Mouse (Mus musculus): ENCODE data around the gene Hadhb. TPM values are rescaled to one million over a fixed set of nuclear protein-coding genes. Genes with fewer than 3 reads are reported as not detected.
A peak's percentile ranks its signal among the peaks of the same experiment; 100 is the strongest.

The Hadhb gene
- polyA plus RNA-seq, 1 experiment from 2014 or later: 145 TPM

DNA sequence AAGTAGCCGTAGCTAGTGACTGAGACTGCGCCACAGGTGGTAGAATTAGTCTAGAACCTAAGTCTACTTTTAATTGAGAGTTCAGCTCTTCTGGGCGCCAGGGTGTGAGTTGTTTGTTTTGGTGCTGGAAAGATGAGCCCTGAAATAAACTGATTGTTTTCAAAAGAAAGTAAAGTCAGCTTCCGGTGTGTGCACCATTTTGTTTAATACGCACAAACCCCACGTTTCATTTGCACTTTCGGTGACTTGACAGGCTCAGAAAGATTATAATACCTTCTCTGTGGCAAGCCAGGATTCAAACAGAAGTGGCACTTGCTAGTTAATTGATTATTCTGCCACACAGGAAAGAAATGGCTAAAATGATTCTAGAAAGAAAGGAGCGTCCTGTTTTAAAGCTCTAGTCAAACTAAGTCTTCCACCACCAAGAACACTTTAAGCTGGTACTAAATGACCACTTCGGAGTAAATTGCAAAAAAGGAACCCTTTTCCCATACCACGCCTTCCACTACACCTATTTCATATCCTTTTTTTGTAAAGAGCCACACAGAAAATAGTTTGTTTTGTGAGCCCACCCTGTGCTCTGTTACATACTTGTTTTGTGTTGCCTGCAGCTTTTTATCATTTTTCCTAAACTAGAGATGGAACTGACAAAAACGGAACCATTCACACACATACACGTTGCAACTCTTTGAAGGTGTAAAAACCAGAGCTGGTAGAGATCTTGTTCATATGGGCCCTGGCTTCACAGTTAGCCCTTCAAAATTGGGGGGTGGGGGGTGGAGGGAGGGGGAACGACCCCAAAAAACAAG is 977 bp downstream of the Hadhb start:
- Histone ChIP-seq H3K9ac (ENCODE audit: low read depth, low read length) (peak overlapping the region; percentile 73), H3K4me3 (ENCODE audit: low read depth, low read length) (peak overlapping the region; percentile 75), H3K4me1 (replicated peaks; ENCODE audit: control insufficient read depth, insufficient read depth, low read length) (peaks cover 6% of the 10 kb centered on the region; the same call in 1 of the 2 replicates), H3K27ac (ENCODE audit: low read depth, low read length) (peak overlapping the region; percentile 78), H3K4me2 (peak overlapping the region; percentile 85), H3K27me3 (replicated peaks; ENCODE audit: control insufficient read depth, insufficient read depth, low read length) (no peaks in the 10 kb centered on the region), H3K9me3 (ENCODE audit: control insufficient read depth, low read length) (no peaks in the 10 kb centered on the region), H3K36me3 (ENCODE audit: control insufficient read depth, insufficient read depth, low read length) (0 out of 2 replicates have a peak, but pooled peaks cover 2% of the 10 kb centered on the region)
- ATAC-seq (replicated peaks; ENCODE audit: low FRiP score): no peak
- WGBS: 27% methylated on average over 13 of the region's 13 CpGs
- no peak for DNase-seq (ENCODE audit: low spot score)

DNA sequence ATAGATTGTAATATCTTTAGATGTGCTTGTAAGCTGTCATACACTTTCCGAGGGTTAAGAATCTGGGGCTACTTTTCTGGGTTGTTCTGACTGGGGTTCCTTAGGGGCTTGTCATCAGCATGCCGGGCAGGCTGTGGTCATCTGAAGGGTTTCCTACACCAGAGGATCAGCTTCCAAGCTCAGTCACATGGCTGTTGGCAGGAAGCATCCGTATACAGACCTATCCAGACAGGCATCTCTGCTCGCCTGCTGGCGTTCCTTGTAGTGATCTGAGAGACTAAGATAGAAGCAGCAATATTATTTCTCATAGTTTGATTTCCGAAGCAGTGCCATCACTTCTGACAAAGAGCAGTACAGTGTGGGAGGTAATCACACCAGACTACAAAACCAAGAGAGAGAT is 4.6 kb downstream of the Hadhb start:
- WGBS: 79% methylated on average over 6 of the region's 6 CpGs
- no peak for ATAC-seq (replicated peaks; ENCODE audit: low FRiP score)
- Histone ChIP-seq H3K36me3 (ENCODE audit: control insufficient read depth, insufficient read depth, low read length) (0 out of 2 replicates have a peak, but pooled peaks cover 2% of the 10 kb centered on the region), H3K27me3 (replicated peaks; ENCODE audit: control insufficient read depth, insufficient read depth, low read length) (no peaks in the 10 kb centered on the region), H3K9ac (ENCODE audit: low read depth, low read length) (no peak overlapping the region), H3K27ac (ENCODE audit: low read depth, low read length) (no peak overlapping the region), H3K4me3 (ENCODE audit: low read depth, low read length) (no peak overlapping the region), H3K4me2 (no peak overlapping the region), H3K4me1 (replicated peaks; ENCODE audit: control insufficient read depth, insufficient read depth, low read length) (peaks cover 4% of the 10 kb centered on the region; the same call in 1 of the 2 replicates), H3K9me3 (ENCODE audit: control insufficient read depth, low read length) (no peaks in the 10 kb centered on the region)
- no peak for DNase-seq (ENCODE audit: low spot score)

DNA sequence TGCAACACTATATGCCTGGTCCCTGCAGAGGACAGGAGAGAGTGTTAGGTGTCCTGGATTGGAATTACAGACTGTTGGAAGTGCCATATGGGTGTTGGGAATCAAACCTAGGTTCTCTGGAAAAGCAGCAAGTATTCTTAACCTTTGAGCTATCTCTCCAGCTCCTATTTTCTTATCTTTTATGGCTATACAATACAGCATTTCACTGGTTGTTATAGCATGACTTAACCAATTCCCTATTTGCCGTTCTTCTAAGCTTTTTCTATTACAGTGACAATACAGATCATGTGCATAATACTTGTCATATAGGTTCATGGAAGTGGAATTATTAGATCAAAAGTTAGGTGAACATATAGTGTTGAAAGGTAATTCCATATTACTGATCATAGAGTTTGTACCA is 6.8 kb downstream of the Hadhb start:
- no peak for ATAC-seq (replicated peaks; ENCODE audit: low FRiP score)
- H3K4me3 ChIP-seq (ENCODE audit: low read depth, low read length): no peak overlapping the region

DNA sequence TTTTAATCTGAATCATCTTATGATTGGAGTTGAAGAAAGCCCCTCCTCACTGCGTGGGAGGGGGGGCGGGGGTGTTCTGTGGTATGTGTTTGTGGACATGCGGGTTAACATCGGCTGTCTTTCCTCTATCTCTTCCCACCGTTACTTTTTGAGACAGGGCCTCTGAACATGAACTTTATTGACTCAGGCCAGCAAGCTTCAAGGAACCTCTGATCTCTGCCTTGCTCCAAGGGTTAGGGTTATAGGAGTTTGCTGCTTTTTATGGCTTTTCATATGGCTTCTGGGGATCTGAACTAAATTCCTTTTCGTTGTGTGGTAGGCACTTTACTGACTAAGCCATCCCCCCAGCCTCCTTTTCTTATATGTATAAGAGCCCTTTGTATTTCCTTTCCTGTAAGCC is 7.3 kb downstream of the Hadhb start:
- 75% methylated on average over 6 of the region's 6 CpGs for WGBS
- ATAC-seq (replicated peaks; ENCODE audit: low FRiP score) (no peak), DNase-seq (ENCODE audit: low spot score) (no peak)
- Histone ChIP-seq H3K27me3 (replicated peaks; ENCODE audit: control insufficient read depth, insufficient read depth, low read length) (no peaks in the 10 kb centered on the region), H3K4me1 (replicated peaks; ENCODE audit: control insufficient read depth, insufficient read depth, low read length) (no peaks in the 10 kb centered on the region), H3K9ac (ENCODE audit: low read depth, low read length) (no peak overlapping the region), H3K9me3 (ENCODE audit: control insufficient read depth, low read length) (no peaks in the 10 kb centered on the region), H3K4me3 (ENCODE audit: low read depth, low read length) (no peak overlapping the region), H3K4me2 (no peak overlapping the region), H3K27ac (ENCODE audit: low read depth, low read length) (no peak overlapping the region), H3K36me3 (ENCODE audit: control insufficient read depth, insufficient read depth, low read length) (0 out of 2 replicates have a peak, but pooled peaks cover 2% of the 10 kb centered on the region)

More for the DNA sequence above, 6.8 kb downstream of the Hadhb start:
- H3K36me3 ChIP-seq (ENCODE audit: control insufficient read depth, insufficient read depth, low read length): 0 out of 2 replicates have a peak, but pooled peaks cover 2% of the 10 kb centered on the region
- H3K4me2 ChIP-seq: no peak overlapping the region
- no peaks in the 10 kb centered on the region for H3K27me3 ChIP-seq (replicated peaks; ENCODE audit: control insufficient read depth, insufficient read depth, low read length)
- no peak overlapping the region for H3K9ac ChIP-seq (ENCODE audit: low read depth, low read length)
- no peak overlapping the region for H3K27ac ChIP-seq (ENCODE audit: low read depth, low read length)
- H3K9me3 ChIP-seq (ENCODE audit: control insufficient read depth, low read length): no peaks in the 10 kb centered on the region
- no peaks in the 10 kb centered on the region for H3K4me1 ChIP-seq (replicated peaks; ENCODE audit: control insufficient read depth, insufficient read depth, low read length)
- DNase-seq (ENCODE audit: low spot score): no peak
- WGBS: 93% methylated on average over 1 of the region's 1 CpGs

DNA sequence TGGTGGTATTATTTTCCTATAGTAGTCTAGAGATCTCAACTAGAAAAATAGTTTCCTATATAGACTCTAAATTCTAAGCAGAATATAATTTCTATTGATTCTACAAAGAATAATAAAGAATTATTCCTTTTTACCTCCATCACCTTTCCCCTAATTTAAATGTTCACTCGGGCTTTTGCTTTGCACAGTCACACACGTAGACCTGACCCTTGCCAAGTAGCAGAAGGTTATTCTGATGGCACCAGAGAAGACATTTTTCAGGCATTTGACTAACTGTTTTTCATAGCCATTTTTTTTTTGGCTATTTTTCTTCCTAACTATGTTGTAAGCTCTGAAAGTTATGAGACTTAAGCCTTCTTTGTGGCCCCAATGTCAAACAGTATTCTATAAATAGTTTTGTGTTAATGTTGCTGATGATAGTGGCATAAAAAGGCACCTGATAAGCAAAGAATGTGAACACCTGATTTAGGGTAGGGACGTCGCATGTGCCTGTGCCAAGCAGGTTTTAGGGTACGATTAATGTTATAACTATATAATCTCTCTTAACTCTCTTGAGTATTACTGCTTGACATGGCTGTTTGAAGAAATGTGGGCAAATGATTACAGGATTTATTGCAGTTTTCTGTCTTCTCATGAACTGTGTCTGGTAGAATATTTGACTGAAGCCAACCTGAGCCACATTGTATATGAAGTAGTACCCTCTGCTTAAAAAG is 10.3 kb downstream of the Hadhb start:
- Histone ChIP-seq H3K4me3 (ENCODE audit: low read depth, low read length) (no peak overlapping the region), H3K4me1 (replicated peaks; ENCODE audit: control insufficient read depth, insufficient read depth, low read length) (no peaks in the 10 kb centered on the region), H3K36me3 (ENCODE audit: control insufficient read depth, insufficient read depth, low read length) (0 out of 2 replicates have a peak, but pooled peaks cover under 1% of the 10 kb centered on the region), H3K9ac (ENCODE audit: low read depth, low read length) (no peak overlapping the region), H3K9me3 (ENCODE audit: control insufficient read depth, low read length) (no peaks in the 10 kb centered on the region), H3K27ac (ENCODE audit: low read depth, low read length) (no peak overlapping the region), H3K4me2 (no peak overlapping the region), H3K27me3 (replicated peaks; ENCODE audit: control insufficient read depth, insufficient read depth, low read length) (no peaks in the 10 kb centered on the region)
- DNase-seq (ENCODE audit: low spot score) (no peak), ATAC-seq (replicated peaks; ENCODE audit: low FRiP score) (no peak)
- WGBS: 86% methylated on average over 5 of the region's 5 CpGs

DNA sequence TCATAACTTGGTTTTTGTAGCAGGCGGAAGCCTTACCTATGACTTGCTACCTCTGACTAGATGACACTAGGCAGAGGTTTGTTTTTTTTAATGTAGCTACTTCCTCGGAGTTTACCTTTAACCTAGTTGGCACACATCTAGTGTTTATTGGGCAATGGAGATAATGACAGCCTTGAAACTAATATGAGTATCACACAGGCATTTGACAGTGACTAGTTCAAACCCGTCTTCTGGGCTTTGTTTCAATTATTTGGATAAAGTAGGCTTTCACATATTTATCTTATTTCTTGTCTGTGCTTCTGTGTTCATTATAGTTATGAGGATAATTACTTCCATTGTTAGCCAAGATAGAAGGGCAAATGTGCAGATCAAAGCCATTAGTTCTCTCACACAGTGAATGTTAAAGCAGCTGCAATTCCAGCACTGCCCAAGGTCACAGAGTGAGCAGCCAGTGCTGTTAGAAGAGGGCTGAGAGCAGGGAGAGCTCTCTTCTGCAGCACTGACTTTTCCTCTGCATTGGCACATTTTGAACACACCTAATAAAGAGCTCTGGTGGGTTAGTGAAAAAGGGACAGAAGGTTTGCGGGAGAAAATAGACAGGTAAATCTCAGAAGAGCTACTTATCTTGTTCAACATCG is 15.4 kb downstream of the Hadhb start:
- ATAC-seq (replicated peaks; ENCODE audit: low FRiP score): no peak
- Histone ChIP-seq H3K9me3 (ENCODE audit: control insufficient read depth, low read length) (no peaks in the 10 kb centered on the region), H3K4me2 (no peak overlapping the region), H3K4me1 (replicated peaks; ENCODE audit: control insufficient read depth, insufficient read depth, low read length) (no peaks in the 10 kb centered on the region), H3K4me3 (ENCODE audit: low read depth, low read length) (no peak overlapping the region), H3K27me3 (replicated peaks; ENCODE audit: control insufficient read depth, insufficient read depth, low read length) (no peaks in the 10 kb centered on the region), H3K27ac (ENCODE audit: low read depth, low read length) (no peak overlapping the region), H3K9ac (ENCODE audit: low read depth, low read length) (no peak overlapping the region), H3K36me3 (ENCODE audit: control insufficient read depth, insufficient read depth, low read length) (peaks cover 5% of the 10 kb centered on the region; the same call in 1 of the 2 replicates)
- 82% methylated on average over 5 of the region's 5 CpGs for WGBS
- DNase-seq (ENCODE audit: low spot score): no peak

DNA sequence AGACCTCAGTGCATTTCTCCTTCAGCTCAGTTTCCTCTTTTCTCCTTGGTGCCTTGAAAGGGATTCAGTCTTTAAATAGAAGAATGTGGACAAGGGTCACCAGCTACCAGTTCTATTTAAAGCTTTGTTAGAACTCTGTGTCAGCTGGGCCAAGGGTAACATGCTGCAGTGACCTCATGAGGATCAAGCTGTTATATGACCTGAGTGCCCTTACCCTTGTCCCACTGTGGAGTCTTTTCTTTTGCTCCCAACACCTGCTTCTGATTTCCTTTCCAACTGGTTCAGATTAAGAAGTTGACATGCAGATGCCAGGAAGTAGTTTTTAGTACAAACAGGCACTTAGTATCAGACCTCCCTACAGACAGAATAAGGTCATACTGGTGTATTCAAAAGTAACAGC is 17.1 kb downstream of the Hadhb start:
- H3K4me3 ChIP-seq (ENCODE audit: low read depth, low read length): no peak overlapping the region
- ATAC-seq (replicated peaks; ENCODE audit: low FRiP score) (no peak), DNase-seq (ENCODE audit: low spot score) (no peak)
- H3K27ac ChIP-seq (ENCODE audit: low read depth, low read length): no peak overlapping the region
- no peak overlapping the region for H3K9ac ChIP-seq (ENCODE audit: low read depth, low read length)
- H3K36me3 ChIP-seq (ENCODE audit: control insufficient read depth, insufficient read depth, low read length): peaks cover 14% of the 10 kb centered on the region
- H3K27me3 ChIP-seq (replicated peaks; ENCODE audit: control insufficient read depth, insufficient read depth, low read length): no peaks in the 10 kb centered on the region
- H3K9me3 ChIP-seq (ENCODE audit: control insufficient read depth, low read length): no peaks in the 10 kb centered on the region
- no peaks in the 10 kb centered on the region for H3K4me1 ChIP-seq (replicated peaks; ENCODE audit: control insufficient read depth, insufficient read depth, low read length)
- no peak overlapping the region for H3K4me2 ChIP-seq

DNA sequence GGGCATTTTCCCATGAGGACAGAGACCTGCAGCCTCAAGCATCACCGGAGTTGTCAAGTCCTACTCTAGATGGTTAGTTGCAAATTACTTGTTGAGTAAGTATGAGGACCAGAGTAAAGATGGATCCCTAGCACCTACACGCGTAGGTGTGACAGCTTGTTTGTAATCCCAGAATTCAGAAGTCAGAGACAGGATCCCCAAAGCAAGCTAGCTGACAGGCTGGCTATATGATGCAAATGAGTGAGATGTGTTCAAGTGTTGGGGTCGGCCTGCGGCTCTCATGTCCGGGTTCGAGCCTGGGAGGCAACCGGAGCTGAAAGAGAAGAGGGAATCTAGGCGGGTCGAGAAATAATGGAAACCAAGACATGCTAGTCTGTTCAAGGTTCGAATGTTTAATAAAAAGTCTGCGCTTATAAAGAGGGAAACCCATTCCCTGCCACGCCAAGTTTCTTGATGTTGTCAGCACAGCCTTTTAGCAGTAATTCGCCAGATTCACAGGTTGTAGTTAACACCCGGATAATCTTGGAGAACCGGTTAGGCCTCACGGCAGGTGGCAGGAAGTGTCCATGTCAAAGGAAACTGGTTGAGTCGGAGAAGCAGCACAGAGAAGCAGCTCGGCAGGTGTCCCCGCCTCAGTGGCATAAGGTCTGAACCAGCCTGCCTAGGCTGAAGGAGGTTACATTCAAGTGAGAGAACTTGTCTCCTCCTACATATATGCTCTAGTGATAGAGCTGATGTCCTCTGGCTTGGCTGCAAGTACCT is 18.1 kb downstream of the Hadhb start:
- H3K36me3 ChIP-seq (ENCODE audit: control insufficient read depth, insufficient read depth, low read length): peaks cover 17% of the 10 kb centered on the region
- H3K9me3 ChIP-seq (ENCODE audit: control insufficient read depth, low read length): no peaks in the 10 kb centered on the region
- ATAC-seq (replicated peaks; ENCODE audit: low FRiP score) (no peak), DNase-seq (ENCODE audit: low spot score) (no peak)
- no peaks in the 10 kb centered on the region for H3K4me1 ChIP-seq (replicated peaks; ENCODE audit: control insufficient read depth, insufficient read depth, low read length)
- no peak overlapping the region for H3K4me2 ChIP-seq
- 70% methylated on average over 20 of the region's 20 CpGs for WGBS
- no peaks in the 10 kb centered on the region for H3K27me3 ChIP-seq (replicated peaks; ENCODE audit: control insufficient read depth, insufficient read depth, low read length)
- H3K4me3 ChIP-seq (ENCODE audit: low read depth, low read length): no peak overlapping the region
- no peak overlapping the region for H3K9ac ChIP-seq (ENCODE audit: low read depth, low read length)
- no peak overlapping the region for H3K27ac ChIP-seq (ENCODE audit: low read depth, low read length)
